Comparison of ENCODE assay signal across 8 mouse cellular contexts in the genomic region with DNA sequence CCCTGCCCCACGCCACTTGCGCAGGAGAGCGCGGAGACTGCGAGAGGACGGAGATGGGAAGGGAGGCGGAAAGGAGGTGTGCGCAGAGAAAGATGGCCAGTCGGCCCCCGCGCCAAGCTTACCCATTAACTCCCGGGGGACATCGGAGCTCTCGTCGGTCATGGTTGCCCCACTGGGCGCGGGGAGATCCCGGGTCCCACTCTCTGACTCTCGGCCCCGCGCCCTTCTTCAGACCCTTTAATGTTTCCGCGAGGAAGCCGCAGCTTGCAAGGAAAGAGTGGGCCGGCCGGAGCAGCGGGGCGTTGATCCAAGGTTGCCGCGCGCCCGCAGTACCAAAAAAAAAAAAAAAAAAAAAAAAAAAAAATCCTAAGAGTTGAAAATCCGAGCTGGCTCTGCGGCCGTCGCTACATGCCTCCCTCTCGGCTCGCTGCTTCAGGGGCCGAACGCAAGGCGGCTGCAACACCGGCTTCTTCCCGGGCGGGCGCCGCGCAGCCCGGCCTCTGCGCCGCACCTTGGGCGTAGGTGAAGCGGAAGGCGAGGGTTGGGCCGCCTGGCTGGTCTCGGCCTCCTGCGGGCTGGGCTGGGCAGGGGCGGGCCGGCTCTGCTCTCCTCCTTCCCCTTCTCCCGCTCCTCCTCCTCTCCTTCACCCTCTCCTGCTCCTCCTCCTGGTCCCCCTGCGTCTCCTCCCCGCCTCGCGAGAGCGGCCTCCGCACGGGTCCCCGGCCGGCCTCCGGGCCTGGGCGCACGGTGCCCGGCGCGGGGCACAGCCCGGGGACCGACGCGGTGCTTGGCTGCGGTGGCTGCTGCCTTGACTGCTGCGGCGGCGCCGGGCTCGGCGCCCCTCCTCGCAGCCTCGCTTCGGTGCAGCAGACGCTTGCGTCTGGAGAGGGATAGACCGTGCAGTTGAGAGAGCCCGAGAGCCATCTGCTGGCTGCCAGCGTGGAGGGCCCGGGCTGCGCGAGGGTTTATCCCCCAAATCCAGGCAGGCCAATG. TPM values are rescaled to one million over a fixed set of nuclear protein-coding genes. Genes with fewer than 3 reads are reported as not detected.
A peak's percentile ranks its signal among the peaks of the same experiment; 100 is the strongest.
DNase-seq lines count a peak whose midpoint lies in the region; ATAC-seq and TF ChIP-seq lines count a peak whose summit lies in the region.

Gene Carmil1 (minus strand): TSS at position 357 of the 993 bp plus-strand sequence.

- peak; percentile 72 for TF ChIP-seq CTCF in small intestine, adult 2 months (IDR thresholded peaks at IDR 0.05; ENCODE audit: extremely low read depth, insufficient read length, insufficient replicate concordance, low read depth, low read length)

- WGBS in midbrain, embryonic 11.5 days = under 1% methylated on average over 81 of the region's 96 CpGs
- WGBS in small intestine, adult 2 months = 1% methylated on average over 96 of the region's 96 CpGs

- peak; percentile 90 for TF ChIP-seq POLR2A in small intestine, adult 2 months (IDR thresholded peaks at IDR 0.05; ENCODE audit: low read depth, low read length)

- intact Hi-C loops in left cerebral cortex, postnatal 4 days (cut with DNase I) = loop anchor here (5.0 kb wide), 2 partner anchors 163 to 243 kb away; no protein-coding TSS in a partner anchor

- no peaks in the 10 kb centered on the region for H3K36me3 ChIP-seq in midbrain, embryonic 11.5 days (ENCODE audit: control insufficient read depth, insufficient read depth, low read length)
- peaks cover 3% of the 10 kb centered on the region; the same call in 1 of the 2 replicates for H3K36me3 ChIP-seq in small intestine, adult 2 months (ENCODE audit: control insufficient read depth, insufficient read depth, low read length)

- peak within 1 kb of the TSS; percentile 78 for H3K27ac ChIP-seq in midbrain, embryonic 11.5 days (ENCODE audit: low read depth, low read length)
- peak within 1 kb of the TSS; percentile 84 for H3K27ac ChIP-seq in small intestine, adult 2 months (ENCODE audit: insufficient read depth, low read depth, low read length)

- H3K4me2 ChIP-seq in midbrain, embryonic 11.5 days = peak within 1 kb of the TSS; percentile 81

- peak within 1 kb of the TSS; percentile 64 for H3K4me3 ChIP-seq in midbrain, embryonic 11.5 days (ENCODE audit: low read depth, low read length)
- H3K4me3 ChIP-seq in small intestine, adult 2 months (ENCODE audit: low read depth, low read length) = peak within 1 kb of the TSS; percentile 86

- H3K9ac ChIP-seq in midbrain, embryonic 11.5 days (ENCODE audit: low read length) = peak within 1 kb of the TSS; percentile 86

- no peaks in the 10 kb centered on the region for H3K9me3 ChIP-seq in midbrain, embryonic 11.5 days (ENCODE audit: control insufficient read depth, low read length)

- peak; percentile 70 to 79 for DNase-seq in adrenal gland, adult 18-20 months (ENCODE audit: low spot score in 2 of 2)
- peak; percentile 92 for DNase-seq in embryo, embryonic 11 days
- no peak for DNase-seq in gonadal fat pad, adult 2 months (ENCODE audit: low read depth)
- peak; percentile 88 for DNase-seq in kidney, adult 11 months
- DNase-seq in left cerebral cortex, postnatal 4 days = peak; percentile 89
- peak; percentile 97 for DNase-seq in midbrain, embryonic 11.5 days (ENCODE audit: low spot score, missing footprints)

- H3K4me1 ChIP-seq in midbrain, embryonic 11.5 days (ENCODE audit: control insufficient read depth, insufficient read depth, low read length) = peaks cover 10% of the 10 kb centered on the region; the same call in 1 of the 2 replicates
- H3K4me1 ChIP-seq in small intestine, adult 2 months (ENCODE audit: control insufficient read depth, insufficient read depth, insufficient read length, low read length) = peaks cover 7% of the 10 kb centered on the region

- ATAC-seq in midbrain, embryonic 11.5 days (ENCODE audit: low FRiP score) = peak; percentile 97
- ATAC-seq in activated CD4-positive, CD25-positive, alpha-beta regulatory T cell, adult 4 months = no peak

- peaks cover 7% of the 10 kb centered on the region; the same call in 1 of the 2 replicates for H3K27me3 ChIP-seq in midbrain, embryonic 11.5 days (ENCODE audit: control insufficient read depth, insufficient read depth, low read length)
- H3K27me3 ChIP-seq in small intestine, adult 2 months (ENCODE audit: control insufficient read depth, insufficient read depth, low read length) = no peaks in the 10 kb centered on the region

RNA-seq across cellular contexts. Expression of gene Carmil1, which starts in this region (rescaled TPM):
- total RNA-seq in adrenal gland, adult 18-20 months (2021) = 10 to 100 TPM; 29.7 to 44.1 TPM
- 11.2 and 18.8 TPM in 2 replicates for polyA plus RNA-seq in gonadal fat pad, adult 2 months (2012; rRNA removed)
- 10 to 100 TPM; 57.9 to 82.4 TPM for total RNA-seq in left cerebral cortex, postnatal 4 days (2021)
- polyA plus RNA-seq in midbrain, embryonic 11.5 days (2014; fragmentation: Nextera tagmentation; extraction: Ambion mirVana) = 16.6 and 19.4 TPM in 2 replicates
- 3.6 and 9.8 TPM in 2 replicates for polyA plus RNA-seq in small intestine, adult 2 months (2012; rRNA removed)
- polyA plus RNA-seq in activated CD4-positive, CD25-positive, alpha-beta regulatory T cell, adult 4 months (2017; shearing (Covaris generic)) = under 1 TPM; 0.41 to 0.90 TPM
